Mouse (Mus musculus) myocyte (in vitro differentiated cells): ENCODE measurements around the gene Fndc10. TPM values are rescaled to one million over a fixed set of nuclear protein-coding genes. Genes with fewer than 3 reads are reported as not detected.

Experiments used
- H3K27me3 ChIP-seq: one replicate; pipeline ENCODE4 v1.6.1; 2011; ENCODE audit not compliant: control insufficient read depth, insufficient read depth, insufficient read length
- H3K36me3 ChIP-seq: one replicate; pipeline ENCODE4 v1.6.1; 2011; ENCODE audit not compliant: control insufficient read depth, insufficient read depth
- H3K4me2 ChIP-seq: one replicate; pipeline ENCODE4 v1.6.1; 2011; ENCODE audit warnings: low read depth, control low read depth
- H3K4me3 ChIP-seq: one replicate; pipeline ENCODE4 v1.5.1; 2011; ENCODE audit warnings: mild to moderate bottlenecking, control low read depth, moderate library complexity
- H3K79me2 ChIP-seq: one replicate; pipeline ENCODE4 v1.6.1; 2011; ENCODE audit not compliant: control insufficient read depth, insufficient read depth
- H3ac ChIP-seq: one replicate; pipeline ENCODE4 v1.6.1; 2011; ENCODE audit not compliant: control insufficient read depth, insufficient read length
- CEBPB ChIP-seq: IDR thresholded peaks from 2 replicates; pipeline ENCODE4 v1.6.1; 2011; ENCODE audit warnings: mild to moderate bottlenecking, moderate library complexity; ENCODE audit not compliant: poor library complexity, insufficient read depth, severe bottlenecking
- E2F4 ChIP-seq: IDR thresholded peaks from one replicate; pipeline ENCODE4 v1.6.1; 2011; ENCODE audit warnings: mild to moderate bottlenecking, control low read depth, moderate library complexity; ENCODE audit not compliant: insufficient read depth
- MAX ChIP-seq: IDR thresholded peaks from one replicate; pipeline ENCODE4 v1.6.1; 2011; ENCODE audit warnings: low read depth, mild to moderate bottlenecking, control low read depth
- MYOD1 ChIP-seq, 3 experiments: IDR thresholded peaks; one replicate each; pipeline ENCODE4 v1.6.1; 2011; ENCODE audit warnings: control low read depth in 2 of 3, low read depth in 2 of 3, mild to moderate bottlenecking in 2 of 3, moderate library complexity in 1 of 3; ENCODE audit not compliant: insufficient read length in 2 of 3, control insufficient read depth in 1 of 3
- MYOG ChIP-seq, 3 experiments: IDR thresholded peaks; one replicate each; pipeline ENCODE4 v1.6.1; 2011; ENCODE audit warnings: control low read depth in 2 of 3, low read depth in 2 of 3, mild to moderate bottlenecking in 2 of 3; ENCODE audit not compliant: insufficient read length in 2 of 3, control insufficient read depth in 1 of 3, insufficient read depth in 1 of 3
- POLR2A ChIP-seq: IDR thresholded peaks from one replicate; pipeline ENCODE4 v1.6.1; 2011; ENCODE audit warnings: low read depth, mild to moderate bottlenecking, control low read depth, moderate library complexity; ENCODE audit not compliant: insufficient read length
- POLR2AphosphoS2 ChIP-seq: IDR thresholded peaks from one replicate; pipeline ENCODE4 v1.6.1; 2011; ENCODE audit warnings: low read depth, control low read depth; ENCODE audit not compliant: insufficient read length
- REST ChIP-seq: IDR thresholded peaks from one replicate; pipeline ENCODE4 v1.6.1; 2011; ENCODE audit warnings: mild to moderate bottlenecking, control low read depth, moderate library complexity; ENCODE audit not compliant: insufficient read depth, insufficient read length
- SRF ChIP-seq: IDR thresholded peaks from one replicate; pipeline ENCODE4 v1.6.1; 2011; ENCODE audit warnings: low read depth; ENCODE audit not compliant: control insufficient read depth, insufficient read length
- TCF12 ChIP-seq: IDR thresholded peaks from one replicate; pipeline ENCODE4 v1.6.1; 2011; ENCODE audit warnings: mild to moderate bottlenecking, control low read depth; ENCODE audit not compliant: poor library complexity, insufficient read depth, severe bottlenecking
- TCF3 ChIP-seq: IDR thresholded peaks from one replicate; pipeline ENCODE4 v1.6.1; 2011; ENCODE audit warnings: low read depth, control low read depth; ENCODE audit not compliant: insufficient read length
- USF1 ChIP-seq: IDR thresholded peaks from one replicate; pipeline ENCODE4 v1.6.1; 2011; ENCODE audit warnings: low read depth, mild to moderate bottlenecking, control low read depth, moderate library complexity
- polyA plus RNA-seq: library from polyadenylated mRNA; unstranded; fragments of >200 nt; fragmentation: generic; extraction: Trizol; gene quantifications from one replicate; pipeline ENCODE4 v1.2.1, GENCODE M21; 2012; ENCODE audit warnings: missing spikeins

The Fndc10 gene
- polyA plus RNA-seq, 1 experiment: 8.3 TPM

- Histone ChIP-seq H3K4me2 (peak within 1 kb of the TSS; percentile 78), H3K79me2 (peaks cover 22% of the 10 kb centered on the region), H3K4me3 (peak within 1 kb of the TSS; percentile 69), H3K36me3 (peaks cover 25% of the 10 kb centered on the region), H3K27me3 (no peaks in the 10 kb centered on the region), H3ac (peak within 1 kb of the TSS; percentile 64)
- TF ChIP-seq MYOG (IDR thresholded peaks at IDR 0.05; ENCODE audit: control insufficient read depth in 1 of 3, insufficient read depth in 1 of 3, insufficient read length in 2 of 3, low read depth in 2 of 3) (peak in 1 of 3 experiments; percentile 29), POLR2A (peak; percentile 91), USF1 (no peak), TCF3 (no peak), SRF (no peak), CEBPB (peak; percentile 61; the same call in 1 of the 2 replicates), POLR2AphosphoS2 (peak; percentile 50), TCF12 (no peak), MAX (peak; percentile 48), E2F4 (no peak), MYOD1 (IDR thresholded peaks at IDR 0.05; ENCODE audit: control insufficient read depth in 1 of 3, insufficient read length in 2 of 3, low read depth in 2 of 3) (no peak), REST (no peak)
Measured at GRCm38 (mm10) chr4:155734350-155734941, 40.3 kb downstream of the Fndc10 start, which contains the start of gene Tmem240. Tmem240 (plus strand) TSS chr4:155734800.

GRCm38 (mm10) chr4:155734951-155735702, 41.0 kb downstream of the Fndc10 start:
- peaks cover 25% of the 10 kb centered on the region for H3K36me3 ChIP-seq
- H3K79me2 ChIP-seq: peaks cover 22% of the 10 kb centered on the region
- peak in 1 of 3 experiments; percentile 26 for TF ChIP-seq MYOD1 (IDR thresholded peaks at IDR 0.05; ENCODE audit: control insufficient read depth in 1 of 3, insufficient read length in 2 of 3, low read depth in 2 of 3)
- TF ChIP-seq TCF3: no peak
- TF ChIP-seq TCF12: no peak
- TF ChIP-seq POLR2AphosphoS2: peak; percentile 54
- no peak for TF ChIP-seq POLR2A
- TF ChIP-seq REST: no peak
- TF ChIP-seq USF1: no peak
- peak overlapping the region; percentile 78 for H3K4me2 ChIP-seq
- peak overlapping the region; percentile 64 for H3ac ChIP-seq
- H3K4me3 ChIP-seq: peak overlapping the region; percentile 69
- no peaks in the 10 kb centered on the region for H3K27me3 ChIP-seq

GRCm38 (mm10) chr4:155735788-155736187, 41.6 kb downstream of the Fndc10 start:
- H3K36me3 ChIP-seq: peaks cover 25% of the 10 kb centered on the region
- H3ac ChIP-seq: peak overlapping the region; percentile 64
- H3K4me3 ChIP-seq: peak overlapping the region; percentile 69
- peaks cover 22% of the 10 kb centered on the region for H3K79me2 ChIP-seq
- H3K27me3 ChIP-seq: no peaks in the 10 kb centered on the region
- peak overlapping the region; percentile 78 for H3K4me2 ChIP-seq
- TF ChIP-seq REST (no peak), USF1 (no peak), TCF12 (no peak), E2F4 (no peak)

GRCm38 (mm10) chr4:155736421-155736820, 42.3 kb downstream of the Fndc10 start:
- H3K27me3 ChIP-seq: no peaks in the 10 kb centered on the region
- H3K4me2 ChIP-seq: no peak overlapping the region
- peaks cover 19% of the 10 kb centered on the region for H3K36me3 ChIP-seq
- no peak for TF ChIP-seq TCF12
- TF ChIP-seq MAX: no peak
- TF ChIP-seq TCF3: no peak
- TF ChIP-seq E2F4: no peak
- no peak for TF ChIP-seq MYOG (IDR thresholded peaks at IDR 0.05; ENCODE audit: control insufficient read depth in 1 of 3, insufficient read depth in 1 of 3, insufficient read length in 2 of 3, low read depth in 2 of 3)
- no peak for TF ChIP-seq CEBPB
- no peak for TF ChIP-seq USF1
- TF ChIP-seq POLR2A: no peak
- H3K79me2 ChIP-seq: peaks cover 16% of the 10 kb centered on the region
- H3K4me3 ChIP-seq: no peak overlapping the region
- no peak overlapping the region for H3ac ChIP-seq

- H3K4me3 ChIP-seq: no peak overlapping the region
- H3K27me3 ChIP-seq: no peaks in the 10 kb centered on the region
- peaks cover 14% of the 10 kb centered on the region for H3K36me3 ChIP-seq
- no peak overlapping the region for H3ac ChIP-seq
- TF ChIP-seq MYOD1 (IDR thresholded peaks at IDR 0.05; ENCODE audit: control insufficient read depth in 1 of 3, insufficient read length in 2 of 3, low read depth in 2 of 3): no peak
- peaks cover 6% of the 10 kb centered on the region for H3K79me2 ChIP-seq
- H3K4me2 ChIP-seq: no peak overlapping the region
Measured at GRCm38 (mm10) chr4:155738262-155738661, 44.1 kb downstream of the Fndc10 start.
